Mouse (Mus musculus) C2C12 (cell line): ENCODE measurements around the gene Scn4b.

Source experiments
- CTCF ChIP-seq: IDR thresholded peaks from one replicate; pipeline ENCODE4 v1.5.1; 2011; ENCODE audit not compliant: control insufficient read depth, insufficient read depth, insufficient read length
- MAX ChIP-seq: IDR thresholded peaks from one replicate; pipeline ENCODE4 v1.6.1; 2011; ENCODE audit warnings: mild to moderate bottlenecking, control low read depth

DNA sequence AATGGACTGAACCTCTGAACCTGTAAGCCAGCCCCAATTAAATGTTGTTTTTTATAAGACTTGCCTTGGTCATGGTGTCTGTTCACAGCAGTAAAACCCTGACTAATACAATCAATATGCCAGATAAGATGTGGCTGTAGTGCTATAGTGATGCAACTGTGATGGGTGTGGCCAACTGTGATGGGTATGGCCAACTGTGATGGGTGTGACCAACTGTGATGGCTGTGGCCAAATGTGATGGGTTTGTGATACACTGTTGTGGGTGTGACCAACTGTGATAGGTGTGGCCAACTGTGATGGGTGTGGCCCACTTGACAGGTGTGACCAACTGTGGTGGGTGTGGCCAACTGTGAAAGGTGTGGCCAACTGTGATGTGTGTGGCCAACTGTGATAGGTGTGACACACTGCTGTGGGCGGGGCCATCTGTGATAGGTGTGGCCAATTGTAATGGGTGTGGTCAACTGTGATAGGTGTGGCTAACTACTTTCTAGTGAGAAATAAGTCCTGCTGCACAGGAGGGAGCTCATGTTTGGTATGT lies 32.9 kb downstream of the Scn4b start:
- TF ChIP-seq MAX (no peak), CTCF (no peak)
